Comparison of ENCODE assay signal across 19 mouse cellular contexts in the genomic region with DNA sequence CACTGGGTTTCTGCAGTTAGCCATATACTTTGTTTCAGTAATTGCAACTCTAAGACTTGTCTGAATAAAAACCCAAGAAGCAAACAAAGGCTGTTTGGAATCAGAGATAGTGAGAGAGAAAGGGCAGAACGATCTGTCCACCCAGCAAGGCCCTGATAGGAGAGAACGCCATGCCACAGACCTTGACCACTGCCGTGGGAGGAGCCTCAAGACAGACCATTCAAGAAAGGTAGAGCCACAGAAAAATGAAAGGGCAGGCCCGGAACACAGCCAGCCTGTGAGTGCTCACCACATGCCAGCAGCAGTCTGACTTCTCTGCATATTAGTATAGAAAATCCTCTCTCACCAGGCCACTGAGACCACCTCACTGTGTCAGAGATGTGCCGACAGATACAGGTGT.
"Had no signal": no experiment of that assay in that cellular context is flagged by ENCODE, and none has a peak within 500 bp of the region (broad histone marks: within the 10 kb centered on the region; RNA-seq: fewer than 3 reads in every experiment).

No protein-coding gene starts in this region.

- H3K27me3 ChIP-seq: liver, embryonic 13.5 days; neural tube, embryonic 12.5 days; neural tube, embryonic 15.5 days had no signal

- H3K4me3 ChIP-seq: layer of hippocampus, adult 2 months; left cerebral cortex, adult 2 months; liver, embryonic 13.5 days; midbrain, embryonic 12.5 days; midbrain, embryonic 15.5 days; neural tube, embryonic 12.5 days; neural tube, embryonic 15.5 days had no signal

- H3K36me3 ChIP-seq: liver, embryonic 13.5 days; midbrain, embryonic 12.5 days; midbrain, embryonic 15.5 days; neural tube, embryonic 12.5 days; neural tube, embryonic 15.5 days had no signal

- H3K27ac ChIP-seq: kidney, postnatal 0 days; layer of hippocampus, adult 2 months; left cerebral cortex, adult 2 months; liver, embryonic 13.5 days; macrophage; midbrain, embryonic 12.5 days; midbrain, embryonic 15.5 days; neural tube, embryonic 12.5 days; neural tube, embryonic 15.5 days had no signal

- H3K4me2 ChIP-seq: liver, embryonic 13.5 days; midbrain, embryonic 12.5 days; midbrain, embryonic 15.5 days; neural tube, embryonic 12.5 days; neural tube, embryonic 15.5 days had no signal

- ATAC-seq: midbrain, embryonic 15.5 days had no signal

- H3K9me3 ChIP-seq: liver, embryonic 13.5 days; midbrain, embryonic 12.5 days; midbrain, embryonic 15.5 days; neural tube, embryonic 12.5 days; neural tube, embryonic 15.5 days had no signal

- H3K9ac ChIP-seq: liver, embryonic 13.5 days; midbrain, embryonic 12.5 days; midbrain, embryonic 15.5 days; neural tube, embryonic 12.5 days; neural tube, embryonic 15.5 days had no signal

- DNase-seq: kidney, adult 18-20 months; kidney, postnatal 25 days; layer of hippocampus, postnatal 36 days; liver, embryonic 13.5 days; lung, adult 2 months; lung, postnatal 14 days; retina, postnatal 1 day; right cerebral cortex, postnatal 25 days; thymus, adult 2 months; thymus, postnatal 14 days; thymus, postnatal 4 days had no signal
